Mouse (Mus musculus) MEL (cell line): Measurements from ENCODE around the gene Gm10719. TPM values are rescaled to one million over a fixed set of nuclear protein-coding genes. Genes with fewer than 3 reads are reported as not detected.
"Not testable (repeated sequence)": the region's sequence is repeated elsewhere in the genome, so short reads cannot be mapped to it uniquely, and the experiment has no call there.

Source experiments
- DNase-seq: peaks from one replicate; pipeline ENCODE4 v3.0.0; 2011; ENCODE audit warnings: low read depth, low spot score
- H3K27ac ChIP-seq: 2 replicates; pipeline ENCODE4 v1.5.1; 2012; ENCODE audit warnings: low read depth, mild to moderate bottlenecking, control low read depth, low read length, moderate library complexity; ENCODE audit not compliant: control insufficient read depth
- H3K27me3 ChIP-seq, 2 experiments: fragments of 150-350 bp in 1 of 2; sonication (generic) in 1 of 2; 2 replicates each; pipeline ENCODE4 v1.6.1; 2012; ENCODE audit warnings: low read length in 2 of 2, mild to moderate bottlenecking in 2 of 2, improper control_type of control experiment in 1 of 2, moderate library complexity in 1 of 2; ENCODE audit not compliant: insufficient read depth in 2 of 2, control insufficient read depth in 1 of 2
- H3K36me3 ChIP-seq, 2 experiments: 2 replicates each; pipeline ENCODE4 v1.6.1; 2012 to 2014; ENCODE audit warnings: low read length in 2 of 2, improper control_type of control experiment in 1 of 2, inconsistent platforms in 1 of 2, mild to moderate bottlenecking in 1 of 2; ENCODE audit not compliant: insufficient read depth in 2 of 2, control insufficient read depth in 1 of 2
- H3K4me1 ChIP-seq, 2 experiments: fragments of 150-350 bp in 1 of 2; sonication (generic) in 1 of 2; 2 replicates each; pipeline ENCODE4 v1.6.1; 2012; ENCODE audit warnings: low read length in 2 of 2, improper control_type of control experiment in 1 of 2, mild to moderate bottlenecking in 1 of 2; ENCODE audit not compliant: insufficient read depth in 2 of 2, control insufficient read depth in 1 of 2
- H3K4me3 ChIP-seq, 2 experiments: fragments of 150-350 bp in 1 of 2; sonication (generic) in 1 of 2; 2 replicates each; pipeline ENCODE4 v1.5.1; 2012; ENCODE audit warnings: low read depth in 2 of 2, low read length in 2 of 2, mild to moderate bottlenecking in 2 of 2, moderate library complexity in 2 of 2, control low read depth in 1 of 2, improper control_type of control experiment in 1 of 2; ENCODE audit not compliant: control insufficient read depth in 1 of 2, insufficient read depth in 1 of 2
- H3K79me2 ChIP-seq: 2 replicates; pipeline ENCODE4 v1.6.1; 2012; ENCODE audit warnings: mild to moderate bottlenecking, low read length, moderate library complexity; ENCODE audit not compliant: control insufficient read depth, poor library complexity, insufficient read depth
- H3K9ac ChIP-seq: 2 replicates; pipeline ENCODE4 v1.6.1; 2012; ENCODE audit warnings: low read depth, mild to moderate bottlenecking, control low read depth, low read length, moderate library complexity; ENCODE audit not compliant: control insufficient read depth, poor library complexity, severe bottlenecking
- H3K9me3 ChIP-seq: fragments of 150-350 bp; sonication (generic); replicated peaks from 2 replicates; pipeline ENCODE4 v1.6.1; 2012; ENCODE audit warnings: mild to moderate bottlenecking, low read length, improper control_type of control experiment, moderate library complexity; ENCODE audit not compliant: insufficient read depth
- polyA plus RNA-seq, 2 experiments: library from polyadenylated mRNA; stranded (reverse) in 1 of 2; unstranded in 1 of 2; fragments of >175 nt in 1 of 2; fragments of >200 nt in 1 of 2; gene quantifications; 2 replicates each; pipeline versions ENCODE4 v1.2.1 to v1.2.4; 2012; ENCODE audit warnings: low replicate concordance in 2 of 2, low read depth in 1 of 2; ENCODE audit not compliant: insufficient read length in 2 of 2, insufficient read depth in 1 of 2, missing spikeins in 1 of 2
- total RNA-seq: library from RNA; depleted of rRNA; stranded (reverse); fragments of 300-350 nt; gene quantifications from 2 replicates; pipeline ENCODE4 v1.2.3, GENCODE M21; 2012; rRNA removed

Gene Gm10719
- 2.1 and 2.4 TPM in 2 replicates for total RNA-seq
- under 1 TPM in 1 of 2 experiments, not detected in 1; 0.18 TPM for polyA plus RNA-seq

GRCm38 (mm10) chr9:3017108-3017507, at the start of gene Gm10719:
Gene Gm10719 (plus strand): TSS chr9:3017408.
- not testable (repeated sequence) for H3K36me3 ChIP-seq, H3K9me3 ChIP-seq, H3K27me3 ChIP-seq, H3K4me1 ChIP-seq, H3K9ac ChIP-seq, H3K4me3 ChIP-seq, H3K27ac ChIP-seq, H3K79me2 ChIP-seq, DNase-seq

DNA sequence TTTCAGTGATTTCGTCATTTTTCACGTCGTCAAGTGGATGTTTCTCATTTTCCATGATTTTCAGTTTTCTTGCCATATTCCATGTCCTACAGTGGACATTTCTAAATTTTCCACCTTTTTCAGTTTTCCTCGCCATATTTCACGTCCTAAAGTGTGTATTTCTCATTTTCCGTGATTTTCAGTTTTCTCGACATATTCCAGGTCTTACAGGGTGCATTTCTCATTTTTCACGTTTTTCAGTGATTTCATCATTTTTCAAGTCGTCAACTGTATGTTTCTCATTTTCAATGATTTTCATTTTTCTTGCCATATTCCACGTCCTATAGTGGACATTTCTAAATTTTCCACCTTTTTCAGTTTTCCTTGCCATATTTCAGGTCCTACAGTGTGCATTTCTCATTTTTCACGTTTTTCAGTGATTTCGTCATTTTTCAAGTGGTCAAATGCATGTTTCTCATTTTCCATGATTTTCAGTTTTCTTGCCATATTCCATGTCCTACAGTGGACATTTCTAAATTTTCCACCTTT, 16.7 kb upstream of the Gm10719 start, which contains the start of gene Gm10722:
Gene Gm10722 (plus strand): TSS at position 478 of the 528 bp plus-strand sequence.
- DNase-seq: peak; percentile 73
- not testable (repeated sequence) for H3K9ac ChIP-seq, H3K4me3 ChIP-seq, H3K36me3 ChIP-seq, H3K4me1 ChIP-seq, H3K27ac ChIP-seq, H3K79me2 ChIP-seq, H3K27me3 ChIP-seq, H3K9me3 ChIP-seq

DNA sequence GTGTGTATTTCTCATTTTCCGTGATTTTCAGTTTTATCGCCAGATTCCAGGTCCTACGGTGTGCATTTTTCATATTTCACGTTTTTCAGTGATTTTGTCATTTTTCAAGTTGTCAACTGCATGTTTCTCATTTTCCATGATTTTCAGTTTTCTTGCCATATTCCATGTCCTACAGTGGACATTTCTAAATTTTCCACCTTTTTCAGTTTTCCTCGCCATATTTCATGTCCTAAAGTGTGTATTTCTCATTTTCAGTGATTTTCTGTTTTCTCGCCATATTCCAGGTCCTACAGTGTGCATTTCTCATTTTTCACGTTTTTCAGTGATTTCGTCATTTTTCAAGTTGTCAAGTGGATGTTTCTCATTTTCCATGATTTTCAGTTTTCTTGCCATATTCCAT, 16.2 kb upstream of the Gm10719 start:
- H3K79me2 ChIP-seq, H3K27me3 ChIP-seq: not testable (repeated sequence)

DNA sequence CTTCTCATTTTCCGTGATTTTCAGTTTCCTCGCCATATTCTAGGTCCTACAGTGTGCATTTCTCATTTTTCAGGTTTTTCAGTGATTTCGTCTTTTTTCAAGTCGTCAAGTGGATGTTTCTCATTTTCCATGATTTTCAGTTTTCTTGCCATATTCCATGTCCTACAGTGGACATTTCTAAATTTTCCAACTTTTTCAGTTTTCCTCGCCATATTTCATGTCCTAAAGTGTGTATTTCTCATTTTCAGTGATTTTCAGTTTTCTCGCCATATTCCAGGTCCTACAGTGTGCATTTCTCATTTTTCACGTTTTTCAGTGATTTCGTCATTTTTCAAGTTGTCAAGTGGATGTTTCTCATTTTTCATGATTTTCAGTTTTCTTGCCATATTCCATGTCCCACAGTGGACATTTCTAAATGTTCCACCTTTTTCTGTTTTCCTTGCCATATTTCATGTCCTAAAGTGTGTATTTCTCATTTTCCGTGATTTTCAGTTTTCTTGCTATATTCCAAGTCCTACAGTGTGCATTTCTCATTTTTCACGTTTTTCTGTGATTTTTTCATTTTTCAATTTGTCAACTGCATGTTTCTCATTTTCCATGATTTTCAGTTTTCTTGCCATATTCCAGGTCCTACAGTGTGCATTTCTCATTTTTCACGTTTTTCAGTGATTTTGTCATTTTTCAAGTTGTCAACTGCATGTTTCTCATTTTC, 15.1 kb upstream of the Gm10719 start:
- H3K79me2 ChIP-seq, H3K36me3 ChIP-seq, H3K27me3 ChIP-seq, H3K9ac ChIP-seq, H3K4me3 ChIP-seq, H3K27ac ChIP-seq, H3K9me3 ChIP-seq, H3K4me1 ChIP-seq: not testable (repeated sequence)
- peak; percentile 42 for DNase-seq

More for the DNA sequence above, 16.2 kb upstream of the Gm10719 start:
- not testable (repeated sequence) for H3K27ac ChIP-seq, H3K36me3 ChIP-seq, H3K4me3 ChIP-seq, H3K9ac ChIP-seq, H3K9me3 ChIP-seq, DNase-seq, H3K4me1 ChIP-seq

DNA sequence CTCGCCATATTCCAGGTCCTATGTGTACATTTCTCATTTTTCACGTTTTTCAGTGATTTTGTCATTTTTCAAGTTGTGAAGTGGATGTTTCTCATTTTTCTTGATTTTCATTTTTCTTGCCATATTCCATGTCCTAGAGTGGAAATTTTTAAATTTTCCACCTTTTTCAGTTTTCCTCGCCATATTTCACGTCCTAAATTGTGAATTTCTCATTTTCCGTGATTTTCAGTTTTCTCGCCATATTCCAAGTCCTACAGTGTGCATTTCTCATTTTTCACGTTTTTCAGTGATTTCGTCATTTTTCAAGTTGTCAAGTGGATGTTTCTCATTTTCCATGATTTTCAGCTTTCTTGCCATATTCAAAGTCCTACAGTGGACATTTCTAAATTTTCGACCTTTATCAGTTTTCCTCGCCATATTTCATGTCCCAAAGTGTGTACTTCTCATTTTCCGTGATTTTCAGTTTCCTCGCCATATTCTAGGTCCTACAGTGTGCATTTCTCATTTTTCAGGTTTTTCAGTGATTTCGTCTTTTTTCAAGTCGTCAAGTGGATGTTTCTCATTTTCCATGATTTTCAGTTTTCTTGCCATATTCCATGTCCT, 14.3 kb upstream of the Gm10719 start, which contains the start of gene Gm11168:
Gene Gm11168 (plus strand): TSS at position 553 of the 603 bp plus-strand sequence.
- H3K79me2 ChIP-seq, H3K9ac ChIP-seq, DNase-seq: not testable (repeated sequence)

GRCm38 (mm10) chr9:3006179-3006578, 11.0 kb upstream of the Gm10719 start:
- H3K36me3 ChIP-seq, H3K27ac ChIP-seq, H3K9ac ChIP-seq, H3K79me2 ChIP-seq, H3K4me1 ChIP-seq, DNase-seq, H3K4me3 ChIP-seq, H3K27me3 ChIP-seq, H3K9me3 ChIP-seq: not testable (repeated sequence)

More for the DNA sequence above, 14.3 kb upstream of the Gm10719 start, which contains the start of gene Gm11168:
- not testable (repeated sequence) for H3K27ac ChIP-seq, H3K4me1 ChIP-seq, H3K27me3 ChIP-seq, H3K9me3 ChIP-seq, H3K36me3 ChIP-seq, H3K4me3 ChIP-seq

DNA sequence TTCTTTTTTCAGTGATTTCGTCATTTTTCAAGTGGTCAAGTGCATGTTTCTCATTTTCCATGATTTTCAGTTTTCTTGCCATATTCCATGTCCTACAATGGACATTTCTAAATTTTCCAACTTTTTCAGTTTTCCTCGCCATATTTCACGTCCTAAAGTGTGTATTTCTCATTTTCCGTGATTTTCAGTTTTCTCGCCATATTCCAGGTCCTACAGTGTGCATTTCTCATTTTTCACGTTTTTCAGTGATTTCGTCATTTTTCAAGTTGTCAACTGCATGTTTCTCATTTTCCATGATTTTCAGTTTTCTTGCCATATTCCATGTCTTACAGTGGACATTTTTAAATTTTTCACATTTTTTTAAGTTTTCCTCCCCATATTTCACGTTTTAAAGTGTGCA, 10.6 kb upstream of the Gm10719 start:
- DNase-seq, H3K79me2 ChIP-seq, H3K27ac ChIP-seq, H3K27me3 ChIP-seq, H3K9me3 ChIP-seq, H3K9ac ChIP-seq, H3K36me3 ChIP-seq, H3K4me3 ChIP-seq, H3K4me1 ChIP-seq: not testable (repeated sequence)
